Mouse (Mus musculus): ENCODE data around the gene Sfxn1.

DNA sequence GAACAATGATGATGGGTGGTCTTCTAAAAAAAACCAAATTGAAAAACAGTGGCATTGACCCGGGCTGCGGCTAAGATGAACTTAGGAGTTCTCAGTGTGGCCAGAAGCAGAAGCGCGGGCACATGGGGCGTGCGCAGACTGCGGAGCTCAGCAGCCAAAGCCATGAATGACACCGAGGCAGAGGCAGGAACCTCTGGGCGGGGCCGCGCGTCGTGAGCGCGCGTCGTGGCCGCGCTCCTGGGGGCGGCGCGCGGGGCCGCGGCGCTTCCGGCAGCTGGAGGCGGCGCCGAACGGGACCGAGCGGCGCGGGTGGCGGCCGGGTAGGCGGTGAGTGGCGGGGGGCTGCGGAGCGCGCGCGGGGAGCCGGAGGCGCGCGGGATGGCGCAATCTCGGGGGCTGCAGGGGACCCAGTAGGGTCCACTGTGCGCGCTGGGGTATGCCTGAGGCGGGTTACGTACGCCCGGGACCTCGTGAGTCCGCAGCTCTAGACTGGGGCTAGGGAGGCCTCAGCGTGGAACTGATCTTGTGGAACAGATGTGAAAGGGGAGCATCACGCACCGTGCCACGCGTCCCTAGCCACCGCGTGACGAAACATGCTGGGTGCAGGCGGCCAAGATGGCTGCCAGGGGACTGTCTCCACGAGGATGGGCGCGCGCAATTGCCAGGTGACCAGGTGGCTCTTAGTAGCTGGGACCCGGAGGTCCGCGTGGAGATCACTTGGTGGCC is at the start of gene Sfxn1:
- TF ChIP-seq CTCF (IDR thresholded peaks at IDR 0.05; ENCODE audit: low read depth), result no peak
- no peak for TF ChIP-seq EP300 (optimal IDR thresholded peaks at IDR 0.05)

Data from stomach, postnatal 0 days (tissue).